Mouse (Mus musculus): Measurements from ENCODE around the gene Sobp. TPM values are rescaled to one million over a fixed set of nuclear protein-coding genes. Genes with fewer than 3 reads are reported as not detected.

The Sobp gene
- total RNA-seq, 2 experiments from 2014 or later: not detected

DNA sequence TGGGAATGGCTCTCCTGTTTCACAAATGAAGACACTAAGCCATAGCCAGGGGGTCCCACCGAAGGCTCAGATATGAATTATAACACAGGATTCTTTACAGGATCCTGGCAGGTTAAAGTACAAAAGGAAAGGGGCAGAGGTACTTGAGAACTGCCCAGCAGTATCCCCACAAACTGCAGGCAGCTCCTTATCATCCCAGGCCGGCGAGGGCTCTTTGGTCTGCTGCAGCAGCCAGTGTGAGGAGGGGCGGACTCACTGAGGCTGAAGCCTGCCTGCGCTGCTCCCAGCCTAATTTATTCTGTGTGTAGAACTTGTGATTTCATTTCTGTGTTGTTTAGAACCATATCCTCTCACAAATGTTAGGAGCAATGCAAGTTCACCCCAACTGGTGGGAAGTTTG is 79.8 kb downstream of the Sobp start:
- ATAC-seq (replicated peaks; ENCODE audit: low FRiP score, poor library complexity, severe bottlenecking): no peak

DNA sequence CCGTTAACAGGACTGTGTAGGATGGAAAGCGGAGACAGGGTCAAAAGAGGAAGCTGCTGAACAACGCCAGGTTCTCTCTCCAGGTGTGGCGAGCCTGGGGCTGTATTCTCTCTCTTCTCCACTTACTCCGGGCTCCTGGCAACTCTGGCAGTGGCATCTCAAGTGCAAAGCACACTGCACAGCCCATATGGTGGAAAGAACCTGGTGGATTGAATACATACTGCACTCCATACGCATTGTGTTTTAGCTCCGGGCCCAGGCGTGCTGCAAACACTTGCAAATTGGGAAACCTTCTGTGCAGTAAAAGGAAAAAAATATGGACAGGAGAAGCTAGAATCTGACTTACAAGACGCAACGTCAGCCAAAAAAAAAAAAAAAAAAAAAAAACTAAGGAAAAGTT is 80.9 kb downstream of the Sobp start:
- no peak for ATAC-seq (replicated peaks; ENCODE audit: low FRiP score, poor library complexity, severe bottlenecking)

DNA sequence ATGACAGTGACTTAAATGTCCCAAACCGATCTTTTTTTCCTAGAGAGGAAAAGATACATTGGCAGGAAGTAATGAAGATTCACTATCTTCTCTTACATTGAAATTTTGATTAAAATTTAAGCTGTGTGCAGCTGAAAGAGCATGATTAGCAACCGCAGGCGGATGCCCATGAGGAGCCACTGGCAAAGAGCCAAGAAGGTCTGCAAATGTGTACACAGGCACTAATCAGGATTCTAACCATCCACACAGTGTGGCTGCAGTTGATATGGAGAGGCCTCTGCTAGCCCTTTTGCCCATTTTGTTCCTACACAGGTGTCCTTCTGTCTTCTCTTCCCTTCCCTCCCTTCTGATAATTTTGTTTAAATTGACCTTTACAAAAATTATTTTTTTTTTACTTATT is 84.3 kb downstream of the Sobp start:
- no peak for ATAC-seq (replicated peaks; ENCODE audit: low FRiP score, poor library complexity, severe bottlenecking)

DNA sequence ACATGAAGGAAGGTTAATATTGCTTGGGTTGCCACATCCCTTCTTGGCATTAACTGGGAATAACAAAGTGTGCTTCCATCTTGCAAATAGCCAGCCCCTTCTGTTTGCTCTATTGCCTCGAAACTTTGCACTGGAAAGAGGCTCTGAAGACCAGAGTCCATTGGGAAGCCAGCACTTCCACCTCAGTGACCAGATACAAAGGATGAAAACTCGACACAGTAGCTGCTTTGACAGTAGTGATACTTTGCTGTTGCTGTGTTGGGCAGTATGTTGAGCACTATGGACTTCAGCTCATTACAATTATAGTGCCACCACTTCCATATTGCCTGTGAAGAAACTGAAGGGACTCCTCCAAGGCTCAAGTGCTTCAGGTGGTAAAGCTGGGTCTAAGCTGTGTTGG is 86.9 kb downstream of the Sobp start:
- no peak for ATAC-seq (replicated peaks; ENCODE audit: low FRiP score, poor library complexity, severe bottlenecking)

DNA sequence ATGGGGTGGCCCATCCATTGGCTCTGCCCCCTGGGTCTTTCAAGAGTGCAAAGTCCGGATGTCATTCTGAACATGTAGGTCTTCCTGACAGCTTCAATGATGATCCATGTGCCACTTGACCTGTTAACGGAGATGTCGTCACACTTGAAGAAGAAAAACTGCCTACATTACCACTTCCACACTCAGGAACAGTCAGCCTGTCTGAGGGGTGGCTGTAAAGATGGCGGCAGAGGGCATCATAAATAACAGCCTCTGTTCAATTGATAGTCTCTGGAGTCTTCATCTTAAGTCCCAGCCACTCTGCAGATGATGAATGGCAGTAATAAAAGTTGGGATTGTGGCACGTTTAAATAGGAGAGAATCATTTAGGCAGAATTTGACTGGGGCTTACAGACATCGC is 87.4 kb downstream of the Sobp start:
- no peak for ATAC-seq (replicated peaks; ENCODE audit: low FRiP score, poor library complexity, severe bottlenecking)

DNA sequence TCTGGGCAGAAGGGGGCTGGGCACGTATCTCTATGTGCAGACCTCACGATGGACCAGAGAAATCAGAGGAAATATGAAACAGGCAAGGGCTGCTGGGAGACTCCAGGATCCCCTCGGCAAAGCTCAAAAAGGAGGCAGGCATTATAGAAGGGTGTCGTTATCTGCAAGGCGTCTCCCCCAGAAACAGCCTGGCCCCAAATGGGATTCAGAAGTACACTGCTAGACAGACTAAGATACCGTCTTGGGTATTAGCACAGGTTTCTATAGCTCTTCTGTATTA is 90.3 kb downstream of the Sobp start:
- ATAC-seq (replicated peaks; ENCODE audit: low FRiP score, poor library complexity, severe bottlenecking): no peak

DNA sequence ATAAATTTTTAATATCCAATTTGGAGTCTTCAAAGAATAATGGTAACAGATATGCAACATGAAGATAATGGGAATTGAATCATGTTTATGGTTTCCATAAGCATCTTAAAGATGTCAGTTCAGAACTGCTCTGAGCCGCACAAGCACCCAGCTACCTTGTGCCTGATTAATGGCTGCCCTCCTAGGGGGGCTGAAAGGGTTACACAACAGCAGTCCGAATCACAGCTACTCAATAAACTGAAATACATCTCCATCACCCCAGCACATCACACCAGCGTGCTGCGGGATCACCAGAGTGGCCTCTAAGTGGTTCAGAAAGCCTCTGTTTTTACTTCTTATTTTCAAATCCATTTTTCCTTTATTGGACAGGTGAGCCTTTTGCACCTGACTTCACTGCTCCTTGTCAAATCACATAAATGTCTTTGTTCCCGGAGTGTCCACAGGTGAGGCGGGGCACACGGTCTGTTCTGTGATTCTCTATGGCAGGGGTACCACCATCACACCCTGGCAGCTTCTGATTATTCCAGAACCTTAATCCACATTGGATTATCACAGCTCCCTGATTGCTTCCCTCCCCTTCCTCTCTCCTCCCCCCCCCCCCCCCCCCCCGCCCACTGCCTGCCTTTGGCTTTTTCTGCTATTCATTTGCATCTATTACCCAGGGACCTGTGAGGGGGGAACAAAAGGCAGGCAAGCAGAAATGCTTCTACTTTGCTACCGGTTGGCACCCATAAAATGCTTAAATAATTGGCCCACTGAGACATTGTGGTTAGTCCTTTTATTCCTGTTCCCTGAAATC is 90.8 kb downstream of the Sobp start:
- no peak for ATAC-seq (replicated peaks; ENCODE audit: low FRiP score, poor library complexity, severe bottlenecking)

DNA sequence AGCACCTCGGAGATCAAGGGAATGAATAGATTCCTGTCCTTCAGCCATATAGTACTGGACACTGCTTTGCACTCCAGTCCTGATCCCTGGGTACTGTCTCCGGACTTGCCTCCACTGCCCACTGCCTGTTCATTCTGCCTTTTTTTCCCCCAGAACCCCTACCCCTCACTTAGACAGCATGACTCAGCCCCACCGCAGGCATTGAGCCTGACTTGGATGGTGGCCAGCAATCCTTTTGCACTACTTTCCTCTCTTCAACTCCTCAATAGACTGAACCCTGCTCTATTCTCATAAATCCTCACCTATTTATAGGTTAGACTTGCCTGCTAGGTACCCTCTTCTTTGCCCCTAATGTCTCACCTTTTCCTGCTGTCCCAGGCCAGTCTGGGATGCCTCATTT is 93.0 kb downstream of the Sobp start:
- no peak for ATAC-seq (replicated peaks; ENCODE audit: low FRiP score, poor library complexity, severe bottlenecking)

DNA sequence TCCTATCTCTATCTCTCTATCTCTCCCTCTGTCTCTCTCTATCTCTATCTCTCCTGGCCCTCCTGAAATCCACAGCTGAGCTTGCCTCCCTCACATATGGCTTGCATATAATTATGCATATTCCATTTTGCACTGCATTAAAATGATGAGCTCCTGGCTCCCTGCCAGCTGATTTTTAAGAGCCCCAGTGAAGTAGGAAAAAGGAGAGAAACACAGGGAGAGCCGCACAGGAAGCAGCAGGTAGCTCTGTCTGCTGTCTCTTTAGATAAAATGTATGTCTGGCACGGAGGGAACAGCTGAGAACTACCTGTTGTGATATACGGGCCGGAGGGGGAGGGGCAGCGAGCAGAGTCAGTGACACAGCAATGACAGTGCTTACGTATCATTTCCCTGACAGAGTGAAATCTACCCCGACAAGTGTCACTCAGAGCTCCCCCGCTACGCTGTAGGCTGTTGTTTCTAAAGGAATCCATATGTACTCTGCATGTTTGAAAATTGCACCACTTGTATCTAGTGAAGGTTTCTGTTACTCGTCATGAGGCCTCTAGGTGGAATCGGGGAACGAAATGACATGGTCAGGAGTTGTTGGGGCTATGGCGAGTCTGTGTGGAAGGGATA is 98.7 kb downstream of the Sobp start:
- no peak for ATAC-seq (replicated peaks; ENCODE audit: low FRiP score, poor library complexity, severe bottlenecking)

DNA sequence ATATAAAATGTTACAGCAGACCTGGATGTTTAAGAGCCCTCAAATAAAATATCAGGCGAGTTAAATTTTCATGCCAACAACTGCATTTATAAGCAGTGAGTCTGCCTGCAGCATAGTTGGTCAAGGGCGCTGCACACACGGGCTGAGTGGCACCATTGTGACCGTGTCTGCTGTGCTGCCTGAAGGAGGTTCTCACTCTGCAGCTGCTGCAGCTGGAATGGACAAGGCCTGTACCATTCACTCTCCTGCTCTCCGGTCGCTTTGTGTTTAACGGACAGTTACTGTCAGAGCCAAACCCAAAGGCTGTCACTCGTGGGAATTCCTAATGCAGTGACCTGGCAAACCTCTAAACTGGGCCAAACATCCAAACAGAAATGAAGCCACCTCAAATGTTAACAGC is 101.0 kb downstream of the Sobp start:
- no peak for ATAC-seq (replicated peaks; ENCODE audit: low FRiP score, poor library complexity, severe bottlenecking)

DNA sequence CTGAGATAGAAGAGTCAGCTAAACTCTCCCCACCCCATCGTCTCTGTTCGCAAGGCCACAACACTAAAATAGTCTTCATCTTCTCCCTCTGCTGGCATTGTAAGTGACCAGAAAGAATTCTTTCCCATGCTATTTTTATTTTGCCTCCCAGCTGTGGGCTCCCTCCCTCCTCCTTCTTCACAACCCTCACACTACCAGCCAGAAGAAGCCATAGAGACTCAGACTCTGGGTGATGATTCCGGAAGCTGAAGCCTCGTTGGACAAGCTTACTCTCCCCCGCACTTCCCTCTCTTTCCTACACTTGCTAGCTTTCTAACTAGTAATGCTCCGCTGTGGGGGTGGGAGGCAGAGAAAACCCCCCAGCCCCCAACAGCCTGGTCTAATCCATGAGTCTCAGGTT is 103.4 kb downstream of the Sobp start:
- no peak for ATAC-seq (replicated peaks; ENCODE audit: low FRiP score, poor library complexity, severe bottlenecking)

DNA sequence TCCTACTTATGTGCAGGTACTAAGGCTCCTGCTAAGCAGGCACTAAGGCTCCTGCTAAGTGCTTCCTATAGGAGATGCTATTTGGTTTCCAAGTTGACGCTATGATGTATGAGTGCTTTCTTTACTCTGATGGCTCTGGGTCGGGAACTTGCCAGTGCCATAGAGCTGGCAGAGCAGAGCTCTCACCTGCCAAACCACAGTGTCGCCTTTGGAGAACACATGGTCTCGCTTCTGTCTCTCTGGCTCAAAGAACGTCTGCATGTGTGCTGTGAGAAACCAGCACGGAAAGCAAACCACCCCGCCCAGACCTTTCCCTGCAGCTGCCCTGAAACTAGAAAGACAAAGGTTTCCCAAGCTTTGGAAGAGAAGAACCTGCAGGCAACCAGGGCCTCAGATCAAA is 109.0 kb downstream of the Sobp start:
- no peak for ATAC-seq (replicated peaks; ENCODE audit: low FRiP score, poor library complexity, severe bottlenecking)

DNA sequence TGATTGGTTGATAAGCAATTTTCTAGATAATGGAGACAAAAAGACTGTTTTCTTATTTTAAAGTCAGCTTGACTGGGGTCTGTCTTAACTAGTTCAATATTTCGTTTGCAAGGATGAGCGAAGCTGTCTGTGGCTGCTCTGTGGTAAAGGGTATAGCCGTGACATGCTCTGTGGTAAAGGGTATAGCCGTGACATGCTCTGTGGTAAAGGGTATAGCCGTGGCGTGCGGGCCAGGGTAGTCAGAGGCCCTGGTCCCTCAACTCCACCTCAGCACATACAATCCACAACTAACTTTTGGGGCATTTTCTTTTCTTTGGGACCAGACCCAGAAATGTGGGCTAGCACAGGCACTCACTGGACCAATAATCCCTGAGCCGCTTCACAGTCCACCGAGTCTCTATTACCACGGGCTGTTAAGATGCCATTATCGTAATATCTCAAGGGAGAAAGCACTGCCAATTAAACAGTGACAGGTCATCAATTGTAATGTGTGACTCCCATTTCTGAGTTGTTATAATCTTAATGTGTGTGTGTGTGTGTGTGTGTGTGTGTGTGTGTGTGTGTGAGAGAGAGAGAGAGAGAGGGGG is 112.7 kb downstream of the Sobp start:
- ATAC-seq (replicated peaks; ENCODE audit: low FRiP score, poor library complexity, severe bottlenecking): no peak

DNA sequence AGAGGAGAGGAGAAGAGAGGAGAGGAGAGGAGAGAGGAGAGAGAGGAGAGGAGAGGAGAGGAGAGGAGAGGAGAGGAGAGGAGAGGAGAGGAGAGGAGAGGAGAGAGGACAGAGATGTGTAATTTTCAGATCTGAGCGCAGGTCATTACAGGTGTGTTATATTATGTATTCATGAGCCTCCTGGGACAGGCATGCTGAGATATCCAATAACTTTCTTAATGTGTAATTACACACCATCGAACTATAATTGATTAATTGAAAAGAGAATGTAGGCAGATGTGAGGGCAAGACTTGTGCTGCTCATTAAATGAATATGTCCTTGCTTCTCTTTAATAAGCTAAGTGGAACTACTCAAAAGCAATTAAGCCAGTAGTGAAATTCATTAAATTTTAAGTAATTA is 118.9 kb downstream of the Sobp start:
- no peak for ATAC-seq (replicated peaks; ENCODE audit: low FRiP score, poor library complexity, severe bottlenecking)

DNA sequence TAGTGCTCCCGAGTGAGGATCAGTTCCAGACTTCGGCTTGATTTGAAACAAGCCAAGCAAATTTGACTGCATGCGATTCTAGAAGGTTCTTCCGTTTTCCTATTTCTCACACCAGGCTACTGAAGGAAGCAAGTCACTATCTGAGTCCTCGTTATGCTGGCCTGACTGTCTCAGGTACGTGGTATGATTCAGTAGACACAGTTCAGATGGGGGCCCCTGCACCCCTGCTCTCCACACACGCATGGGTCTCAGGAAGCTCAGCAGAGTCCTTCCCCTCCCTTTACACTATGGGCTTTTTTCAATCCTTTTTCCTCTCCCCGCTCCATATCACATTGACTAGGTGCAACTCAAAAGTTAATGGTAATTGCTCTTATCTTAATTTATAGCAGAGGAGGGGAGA is 119.6 kb downstream of the Sobp start:
- no peak for ATAC-seq (replicated peaks; ENCODE audit: low FRiP score, poor library complexity, severe bottlenecking)

DNA sequence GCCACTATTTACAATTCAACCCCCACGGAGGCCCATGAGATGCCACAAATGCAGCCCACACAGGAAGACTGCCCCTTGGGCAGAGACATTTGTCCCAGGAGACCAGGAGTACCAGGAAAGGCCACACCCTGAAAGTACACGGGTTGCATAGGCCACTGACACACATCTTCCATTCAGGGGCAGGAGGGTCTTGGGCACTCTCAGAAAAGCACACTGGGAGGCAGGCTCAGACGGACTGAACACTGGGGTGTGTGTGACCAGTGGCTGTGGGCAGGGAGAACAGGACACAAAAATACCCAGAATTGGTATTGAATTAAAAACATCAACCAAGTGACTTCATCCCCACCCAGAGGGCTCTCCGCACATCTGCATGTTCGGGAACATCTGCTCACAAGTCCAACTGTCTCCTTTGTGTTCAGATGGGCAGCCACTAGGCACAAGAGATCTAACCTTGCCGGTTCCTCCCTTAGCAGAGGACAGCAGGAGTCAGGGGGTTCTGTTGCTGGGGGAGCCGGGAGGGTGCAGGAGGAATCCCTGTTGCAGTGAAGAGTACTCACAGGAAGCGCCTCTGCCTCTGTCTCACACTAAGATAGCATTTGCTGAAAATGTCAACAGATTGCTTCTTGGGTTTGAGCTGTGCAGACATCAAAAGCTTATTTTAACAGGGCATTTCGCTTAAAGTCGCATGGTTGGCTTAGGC is 120.3 kb downstream of the Sobp start:
- no peak for ATAC-seq (replicated peaks; ENCODE audit: low FRiP score, poor library complexity, severe bottlenecking)

DNA sequence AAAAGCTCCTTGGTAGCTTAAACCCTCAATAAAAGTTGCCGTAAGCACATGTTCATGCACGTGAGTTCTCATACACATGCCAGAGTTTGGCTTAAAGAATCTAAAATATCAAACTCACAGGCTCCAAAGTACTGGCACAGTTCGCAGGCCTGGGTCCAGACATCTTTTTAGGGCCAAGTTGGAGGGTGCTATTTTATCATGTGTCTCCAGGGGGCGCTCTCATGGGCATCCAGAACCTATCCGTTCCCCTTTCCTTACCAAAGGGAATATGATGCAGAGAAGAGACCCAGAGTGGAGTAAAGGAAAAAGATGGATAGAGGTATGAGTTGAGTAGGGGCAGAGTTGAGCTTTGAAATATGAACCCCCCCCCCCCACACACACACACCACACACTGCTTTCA is 121.9 kb downstream of the Sobp start:
- ATAC-seq (replicated peaks; ENCODE audit: low FRiP score, poor library complexity, severe bottlenecking): no peak

DNA sequence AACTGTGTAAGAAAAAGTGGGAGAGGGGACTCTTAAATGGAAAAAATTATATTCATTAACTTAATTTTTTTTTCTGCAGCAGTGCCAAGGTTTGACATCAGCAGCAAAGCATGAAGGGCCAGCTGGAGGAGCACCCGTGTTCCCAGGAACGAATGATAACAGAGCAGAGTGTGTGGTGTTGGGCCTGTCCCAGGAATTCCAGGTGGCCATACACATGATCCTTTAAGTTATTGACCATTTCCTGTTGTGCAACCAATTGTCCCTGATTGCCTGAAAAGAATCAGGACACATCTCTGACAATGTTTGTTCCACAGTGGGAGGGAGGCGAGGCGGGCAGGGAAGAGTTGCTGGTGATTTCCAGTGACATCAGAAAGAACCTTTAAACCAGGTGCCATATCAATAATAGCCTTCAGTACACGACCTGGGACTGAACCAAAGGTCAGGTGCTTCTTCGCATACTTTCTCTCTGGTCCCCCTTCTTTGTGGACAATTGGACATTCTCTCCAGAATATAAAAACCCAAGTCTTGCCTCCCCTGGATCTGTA is 126.5 kb downstream of the Sobp start:
- ATAC-seq (replicated peaks; ENCODE audit: low FRiP score, poor library complexity, severe bottlenecking): no peak

DNA sequence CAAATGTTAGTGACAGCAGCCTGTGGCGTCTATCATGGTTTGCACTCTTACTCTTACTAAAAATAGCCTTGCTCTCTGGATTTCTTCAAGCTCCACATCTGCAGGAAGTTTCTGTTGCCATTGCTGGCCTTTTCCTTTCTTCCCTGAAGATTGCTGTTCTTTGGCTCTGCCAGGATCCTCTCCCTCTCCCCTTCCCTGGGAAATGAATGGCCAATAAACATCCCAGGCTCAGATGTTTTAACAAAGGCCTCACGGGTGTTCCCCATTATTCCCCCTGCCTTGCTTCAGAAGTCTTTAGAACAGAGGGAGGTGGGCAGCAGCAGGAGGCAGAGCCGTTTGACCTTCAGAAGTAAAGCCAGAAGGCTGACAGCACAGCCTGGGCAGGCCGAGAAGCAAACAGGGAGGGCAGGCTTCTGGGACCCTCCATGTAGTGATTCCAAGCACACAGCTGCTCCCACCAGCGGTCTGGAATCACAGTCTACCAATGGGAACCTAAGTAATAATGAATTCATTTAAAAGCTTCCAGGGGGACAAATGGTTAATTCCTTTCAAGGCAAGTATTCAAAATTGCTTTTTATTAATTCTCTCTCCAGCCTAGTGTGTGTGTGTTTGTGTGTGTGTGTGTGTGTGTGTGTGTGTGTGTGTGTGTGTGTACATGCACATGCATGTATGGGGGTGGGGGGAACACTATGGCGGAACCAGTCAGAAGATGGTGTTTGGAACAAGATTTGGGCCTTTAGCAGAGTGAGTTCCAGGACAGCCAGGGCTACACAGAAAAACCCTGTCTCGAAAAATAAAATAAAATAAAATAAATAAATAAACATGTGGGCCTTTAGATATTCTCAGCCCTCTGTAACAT is 130.8 kb downstream of the Sobp start:
- no peak for ATAC-seq (replicated peaks; ENCODE audit: low FRiP score, poor library complexity, severe bottlenecking)
